Mouse (Mus musculus): ENCODE results near the gene Neurog1. TPM values are rescaled to one million over a fixed set of nuclear protein-coding genes. Genes with fewer than 3 reads are reported as not detected.

The Neurog1 gene
- polyA plus RNA-seq, 1 experiment from 2014 or later = 0.18 TPM

DNA sequence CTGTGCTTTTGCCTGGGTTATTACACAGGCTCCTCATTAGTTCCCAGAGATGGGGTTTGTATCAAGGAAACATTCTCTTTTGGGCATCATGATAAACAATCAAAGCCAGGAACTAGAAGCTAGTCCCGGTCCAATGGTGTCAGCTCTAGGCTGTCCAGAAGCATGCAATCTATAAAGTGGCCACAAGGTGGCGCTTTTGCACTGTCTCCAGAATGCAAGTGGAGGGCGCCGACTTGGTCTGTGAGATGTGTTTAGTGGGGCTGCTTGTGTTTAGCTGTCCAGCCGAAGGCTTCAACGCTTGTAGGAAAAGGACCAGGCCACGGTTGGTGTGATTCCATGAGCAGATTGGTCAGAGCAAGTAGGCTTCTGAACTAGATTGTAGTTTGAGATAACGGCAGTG, 27.5 kb upstream of the Neurog1 start:
- no peaks in the 10 kb centered on the region for H3K27me3 ChIP-seq (replicated peaks)
- H3K27ac ChIP-seq (replicated peaks) = no peak overlapping the region
- no peak overlapping the region for H3K4me2 ChIP-seq
- H3K9me3 ChIP-seq (replicated peaks) = no peaks in the 10 kb centered on the region
- no peak overlapping the region for H3K9ac ChIP-seq (replicated peaks)
- H3K36me3 ChIP-seq = no peaks in the 10 kb centered on the region
- ATAC-seq (ENCODE audit: low FRiP score) = peak; percentile 82
- 20% methylated on average over 8 of the region's 8 CpGs for WGBS
- H3K4me1 ChIP-seq = no peaks in the 10 kb centered on the region
- H3K4me3 ChIP-seq (replicated peaks) = no peak overlapping the region

DNA sequence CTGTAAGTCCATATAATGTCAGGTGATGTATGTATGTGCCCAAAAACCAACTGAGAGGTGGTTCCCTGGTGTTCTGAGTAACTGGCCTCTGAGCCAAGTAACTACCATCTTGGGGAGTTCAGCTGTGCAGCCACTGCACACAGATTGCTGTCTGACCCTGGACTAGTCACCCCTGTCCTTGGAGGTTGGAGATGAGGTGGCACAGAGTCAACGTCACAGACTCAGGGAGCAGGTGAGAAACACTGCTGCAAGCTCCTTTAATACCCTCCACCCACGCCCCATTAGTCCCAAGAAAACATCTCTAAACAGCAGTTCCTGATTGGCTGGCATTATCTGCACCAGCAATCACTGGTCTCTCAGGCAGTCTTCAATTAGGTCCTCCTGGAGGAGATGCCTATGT, 23.2 kb upstream of the Neurog1 start:
- no peak for ATAC-seq (ENCODE audit: low FRiP score)
- Histone ChIP-seq H3K27me3 (replicated peaks) (peaks cover 2% of the 10 kb centered on the region; the same call in 1 of the 2 replicates), H3K4me2 (no peak overlapping the region), H3K4me1 (no peaks in the 10 kb centered on the region), H3K4me3 (replicated peaks) (no peak overlapping the region), H3K36me3 (no peaks in the 10 kb centered on the region), H3K27ac (replicated peaks) (no peak overlapping the region), H3K9ac (replicated peaks) (no peak overlapping the region), H3K9me3 (replicated peaks) (peaks cover 5% of the 10 kb centered on the region; the same call in 1 of the 2 replicates)
- 56% methylated on average over 2 of the region's 2 CpGs for WGBS

DNA sequence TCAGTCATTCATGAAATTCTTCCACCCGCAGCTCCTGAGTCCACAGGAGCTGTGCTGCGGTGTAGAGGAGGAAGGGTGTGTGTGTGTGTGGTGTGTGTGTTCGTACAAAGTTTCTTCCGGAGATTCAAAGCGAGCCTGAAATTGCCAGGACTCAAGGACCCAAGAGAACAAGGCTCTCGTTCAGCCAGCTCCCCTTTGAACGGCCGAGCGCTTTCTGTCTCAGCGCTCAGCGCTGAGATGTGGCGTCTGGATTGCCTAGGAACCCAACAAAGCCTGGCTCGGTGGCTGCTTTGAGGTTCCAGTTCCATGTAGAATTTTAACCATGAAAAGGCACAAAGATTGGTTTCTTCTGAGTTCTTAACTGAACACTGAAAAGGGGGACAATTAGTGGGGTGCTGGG, 18.2 kb upstream of the Neurog1 start:
- no peak overlapping the region for H3K9ac ChIP-seq (replicated peaks)
- peaks cover 5% of the 10 kb centered on the region; the same call in 1 of the 2 replicates for H3K9me3 ChIP-seq (replicated peaks)
- no peaks in the 10 kb centered on the region for H3K4me1 ChIP-seq
- no peak overlapping the region for H3K27ac ChIP-seq (replicated peaks)
- peaks cover 23% of the 10 kb centered on the region for H3K27me3 ChIP-seq (replicated peaks)
- no peaks in the 10 kb centered on the region for H3K36me3 ChIP-seq
- 61% methylated on average over 13 of the region's 13 CpGs for WGBS
- no peak for ATAC-seq (ENCODE audit: low FRiP score)
- H3K4me3 ChIP-seq (replicated peaks) = no peak overlapping the region
- H3K4me2 ChIP-seq = no peak overlapping the region

DNA sequence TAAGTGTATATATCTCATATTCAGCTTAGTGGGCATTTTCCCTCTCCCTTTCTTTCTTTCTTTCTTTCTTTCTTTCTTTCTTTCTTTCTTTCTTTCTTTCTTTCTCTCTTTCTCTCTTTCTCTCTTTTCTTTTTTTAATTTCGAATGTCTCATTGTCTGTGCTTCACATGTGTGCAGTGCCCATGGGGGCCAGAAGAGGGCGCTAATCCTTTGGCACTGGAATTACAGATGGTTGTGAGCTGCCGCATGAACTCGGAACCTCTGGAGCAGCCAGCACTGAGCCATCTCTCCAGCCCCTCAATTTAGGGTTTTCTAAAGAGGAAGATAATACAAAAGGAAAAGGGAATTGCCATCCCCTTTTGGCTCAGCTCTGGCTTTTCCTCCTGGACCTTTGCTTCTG, 15.4 kb upstream of the Neurog1 start:
- ATAC-seq (ENCODE audit: low FRiP score) = no peak
- Histone ChIP-seq H3K27ac (replicated peaks) (no peak overlapping the region), H3K4me3 (replicated peaks) (no peak overlapping the region), H3K36me3 (no peaks in the 10 kb centered on the region), H3K4me2 (no peak overlapping the region), H3K9ac (replicated peaks) (no peak overlapping the region), H3K9me3 (replicated peaks) (peaks cover 5% of the 10 kb centered on the region; the same call in 1 of the 2 replicates), H3K4me1 (no peaks in the 10 kb centered on the region), H3K27me3 (replicated peaks) (peaks cover 50% of the 10 kb centered on the region)
- 83% methylated on average over 4 of the region's 4 CpGs for WGBS

DNA sequence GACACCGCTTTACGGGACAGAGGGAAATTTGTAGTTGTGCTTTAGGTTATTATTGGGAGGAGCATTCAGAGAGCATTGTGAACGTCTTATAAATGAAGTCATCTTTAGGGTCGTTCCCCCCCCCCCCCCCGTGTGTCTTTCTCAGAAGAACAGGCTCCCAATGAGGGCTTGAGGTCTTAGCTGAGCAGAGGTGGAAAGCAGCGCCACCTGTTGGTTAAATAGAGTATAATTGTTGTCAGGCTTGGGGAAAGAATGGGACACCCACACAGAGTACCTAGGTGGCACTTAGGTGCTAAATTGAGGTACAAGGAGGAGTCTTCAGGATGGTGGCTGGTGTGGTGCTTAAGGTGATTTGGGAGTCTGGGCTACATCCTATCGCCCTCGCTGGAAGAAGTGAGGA, 14.5 kb upstream of the Neurog1 start:
- no peaks in the 10 kb centered on the region for H3K4me1 ChIP-seq
- peaks cover 60% of the 10 kb centered on the region for H3K27me3 ChIP-seq (replicated peaks)
- no peak overlapping the region for H3K4me2 ChIP-seq
- no peak overlapping the region for H3K27ac ChIP-seq (replicated peaks)
- 0 out of 2 replicates have a peak, but pooled peaks cover 2% of the 10 kb centered on the region for H3K9me3 ChIP-seq (replicated peaks)
- H3K9ac ChIP-seq (replicated peaks) = no peak overlapping the region
- ATAC-seq (ENCODE audit: low FRiP score) = no peak
- no peaks in the 10 kb centered on the region for H3K36me3 ChIP-seq
- no peak overlapping the region for H3K4me3 ChIP-seq (replicated peaks)
- WGBS = 37% methylated on average over 8 of the region's 8 CpGs

DNA sequence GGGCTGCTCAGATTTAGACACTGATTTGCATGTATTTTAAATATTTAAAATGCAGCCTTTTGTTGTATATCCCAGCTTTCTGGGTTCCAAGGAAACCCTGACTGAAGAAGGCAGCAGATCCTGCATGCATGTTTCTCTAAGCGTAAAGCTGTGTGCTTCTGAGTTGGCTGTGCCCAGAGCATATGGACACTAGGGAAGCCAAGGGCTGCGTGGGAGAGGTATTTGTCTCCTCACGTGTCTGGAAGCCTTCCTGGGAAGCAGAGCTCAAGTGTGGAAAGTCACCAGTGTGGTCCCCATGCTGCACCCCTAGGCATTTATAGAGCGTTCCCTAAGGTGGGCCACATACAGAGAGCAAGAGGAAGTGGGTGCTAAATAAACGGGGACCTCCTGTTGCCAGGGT, 13.7 kb upstream of the Neurog1 start:
- no peak overlapping the region for H3K4me2 ChIP-seq
- H3K4me3 ChIP-seq (replicated peaks) = no peak overlapping the region
- H3K9me3 ChIP-seq (replicated peaks) = no peaks in the 10 kb centered on the region
- 0 out of 2 replicates have a peak, but pooled peaks cover under 1% of the 10 kb centered on the region for H3K4me1 ChIP-seq
- H3K9ac ChIP-seq (replicated peaks) = no peak overlapping the region
- no peak overlapping the region for H3K27ac ChIP-seq (replicated peaks)
- ATAC-seq (ENCODE audit: low FRiP score) = no peak
- no peaks in the 10 kb centered on the region for H3K36me3 ChIP-seq
- 67% methylated on average over 5 of the region's 5 CpGs for WGBS
- peaks cover 68% of the 10 kb centered on the region for H3K27me3 ChIP-seq (replicated peaks)

DNA sequence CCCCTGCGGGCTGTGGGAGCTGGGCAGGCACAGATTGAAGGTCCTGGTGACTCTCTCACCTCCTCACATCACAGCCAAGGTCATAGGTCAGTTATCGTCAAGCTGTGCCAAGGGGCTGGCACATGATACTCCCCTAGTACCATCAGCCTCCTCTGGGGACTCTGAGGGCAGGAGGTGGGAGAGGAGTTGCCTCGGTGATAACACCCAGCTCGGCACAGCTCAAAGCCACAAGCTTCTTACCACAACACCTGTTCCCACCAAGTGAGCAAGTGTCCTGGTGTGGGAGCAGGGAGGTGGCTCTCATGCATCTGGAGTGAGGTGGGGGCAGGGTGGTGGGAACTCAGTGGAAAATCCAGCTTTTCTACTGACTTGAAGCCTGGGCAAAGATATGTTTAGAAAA, 10.3 kb upstream of the Neurog1 start:
- H3K9me3 ChIP-seq (replicated peaks) = no peaks in the 10 kb centered on the region
- 63% methylated on average over 4 of the region's 4 CpGs for WGBS
- no peaks in the 10 kb centered on the region for H3K36me3 ChIP-seq
- H3K4me2 ChIP-seq = no peak overlapping the region
- peaks cover 88% of the 10 kb centered on the region for H3K27me3 ChIP-seq (replicated peaks)
- H3K4me3 ChIP-seq (replicated peaks) = no peak overlapping the region
- H3K4me1 ChIP-seq = peaks cover 20% of the 10 kb centered on the region
- H3K27ac ChIP-seq (replicated peaks) = no peak overlapping the region
- no peak for ATAC-seq (ENCODE audit: low FRiP score)
- no peak overlapping the region for H3K9ac ChIP-seq (replicated peaks)

DNA sequence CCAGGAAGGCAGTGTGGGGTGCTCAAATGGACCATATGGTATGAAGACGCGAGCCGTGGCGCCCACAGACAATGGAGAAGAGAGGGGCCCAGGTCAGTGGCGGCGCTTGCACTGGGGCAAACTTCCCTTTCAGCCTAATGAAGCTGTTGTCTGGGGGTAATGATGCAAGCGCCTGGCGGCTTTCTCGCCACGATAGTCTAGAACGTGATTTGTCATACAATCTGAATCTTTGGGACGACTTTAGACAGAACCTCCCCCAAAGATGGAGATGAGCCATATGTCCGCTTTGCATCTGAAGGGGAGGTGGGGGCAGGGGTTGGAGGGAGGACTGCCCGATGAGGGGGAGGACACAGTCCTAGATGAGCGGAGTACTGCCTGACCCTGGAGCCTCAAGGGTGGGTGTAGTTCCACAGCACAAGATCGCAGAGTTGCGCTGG, 8.4 kb upstream of the Neurog1 start:
- Histone ChIP-seq H3K9ac (replicated peaks) (no peak overlapping the region), H3K27me3 (replicated peaks) (peaks cover 97% of the 10 kb centered on the region), H3K4me3 (replicated peaks) (no peak overlapping the region), H3K4me2 (no peak overlapping the region), H3K27ac (replicated peaks) (no peak overlapping the region), H3K9me3 (replicated peaks) (no peaks in the 10 kb centered on the region), H3K36me3 (no peaks in the 10 kb centered on the region), H3K4me1 (peaks cover 23% of the 10 kb centered on the region)
- ATAC-seq (ENCODE audit: low FRiP score) = no peak
- WGBS = 1% methylated on average over 17 of the region's 17 CpGs

DNA sequence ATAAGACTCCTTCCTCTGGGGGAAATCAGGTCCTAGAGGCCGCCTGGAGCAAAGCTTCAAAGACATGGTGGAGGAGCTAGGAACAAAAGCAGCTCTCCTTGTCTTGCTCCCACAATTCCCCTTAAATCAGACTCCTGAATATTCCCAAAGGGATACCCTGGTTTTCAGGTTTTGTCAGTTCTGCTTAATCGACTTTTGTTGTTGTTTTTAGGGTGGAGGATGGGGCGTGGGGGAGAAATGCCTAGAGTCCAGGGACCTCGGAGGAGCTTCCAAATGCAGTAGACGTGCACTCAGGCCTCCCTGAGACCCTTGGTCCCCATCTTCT, 7.9 kb upstream of the Neurog1 start:
- H3K36me3 ChIP-seq = no peaks in the 10 kb centered on the region
- H3K4me1 ChIP-seq = peaks cover 23% of the 10 kb centered on the region
- 4% methylated on average over 5 of the region's 5 CpGs for WGBS
- no peak overlapping the region for H3K4me3 ChIP-seq (replicated peaks)
- no peak overlapping the region for H3K9ac ChIP-seq (replicated peaks)
- no peak overlapping the region for H3K4me2 ChIP-seq
- no peak for ATAC-seq (ENCODE audit: low FRiP score)
- H3K27me3 ChIP-seq (replicated peaks) = peaks cover 97% of the 10 kb centered on the region
- no peaks in the 10 kb centered on the region for H3K9me3 ChIP-seq (replicated peaks)
- no peak overlapping the region for H3K27ac ChIP-seq (replicated peaks)

DNA sequence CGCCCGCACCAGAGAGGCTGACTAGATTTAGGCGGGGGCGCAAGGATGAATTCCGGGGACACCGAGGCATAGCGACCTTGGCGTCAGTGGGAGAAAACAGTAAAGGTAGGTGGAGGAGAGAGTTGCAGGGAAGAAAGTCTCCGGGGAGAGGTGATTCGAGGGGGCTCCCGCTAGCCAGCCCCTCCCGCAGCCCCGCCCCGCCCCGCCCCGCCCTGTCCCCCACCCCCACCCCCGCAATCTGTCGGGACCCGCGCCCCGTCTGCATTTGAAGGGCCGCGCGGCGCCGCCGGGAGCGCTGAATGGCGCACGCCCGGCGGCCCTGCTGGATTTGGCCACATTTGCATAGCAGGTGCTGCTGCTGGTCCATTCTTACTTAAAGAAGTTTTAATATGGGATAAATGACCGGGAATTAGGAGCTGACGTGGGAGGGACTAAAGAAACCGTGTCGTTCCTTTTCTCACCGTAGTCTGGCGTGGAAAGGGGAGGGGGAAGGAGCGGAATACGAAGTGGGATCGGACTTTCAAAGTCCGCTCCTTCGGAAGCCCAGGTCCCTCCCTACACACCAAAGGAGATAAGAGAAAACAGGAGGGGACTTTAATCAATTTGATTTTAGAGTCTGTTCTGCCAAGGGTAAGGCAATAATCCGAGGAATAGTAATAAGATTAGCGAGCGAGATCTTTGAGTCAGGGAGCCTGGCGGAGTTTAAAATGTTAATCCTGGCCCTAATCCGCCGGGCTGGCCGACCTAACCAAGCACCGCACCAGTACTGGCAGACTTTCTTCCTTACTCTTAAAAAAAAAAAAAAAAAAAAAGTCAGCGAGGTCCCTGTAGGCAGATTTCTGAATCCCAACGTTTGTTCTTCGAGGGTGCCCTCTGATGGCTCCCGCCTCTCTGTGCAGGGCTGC, 7.3 kb upstream of the Neurog1 start:
- H3K4me1 ChIP-seq = peaks cover 23% of the 10 kb centered on the region
- peak overlapping the region; percentile 55 for H3K4me2 ChIP-seq
- peak overlapping the region; percentile 31 for H3K4me3 ChIP-seq (replicated peaks)
- WGBS = under 1% methylated on average over 55 of the region's 55 CpGs
- no peaks in the 10 kb centered on the region for H3K36me3 ChIP-seq
- H3K27ac ChIP-seq (replicated peaks) = no peak overlapping the region
- ATAC-seq (ENCODE audit: low FRiP score) = no peak
- H3K27me3 ChIP-seq (replicated peaks) = peaks cover 97% of the 10 kb centered on the region
- H3K9me3 ChIP-seq (replicated peaks) = no peaks in the 10 kb centered on the region
- H3K9ac ChIP-seq (replicated peaks) = no peak overlapping the region

DNA sequence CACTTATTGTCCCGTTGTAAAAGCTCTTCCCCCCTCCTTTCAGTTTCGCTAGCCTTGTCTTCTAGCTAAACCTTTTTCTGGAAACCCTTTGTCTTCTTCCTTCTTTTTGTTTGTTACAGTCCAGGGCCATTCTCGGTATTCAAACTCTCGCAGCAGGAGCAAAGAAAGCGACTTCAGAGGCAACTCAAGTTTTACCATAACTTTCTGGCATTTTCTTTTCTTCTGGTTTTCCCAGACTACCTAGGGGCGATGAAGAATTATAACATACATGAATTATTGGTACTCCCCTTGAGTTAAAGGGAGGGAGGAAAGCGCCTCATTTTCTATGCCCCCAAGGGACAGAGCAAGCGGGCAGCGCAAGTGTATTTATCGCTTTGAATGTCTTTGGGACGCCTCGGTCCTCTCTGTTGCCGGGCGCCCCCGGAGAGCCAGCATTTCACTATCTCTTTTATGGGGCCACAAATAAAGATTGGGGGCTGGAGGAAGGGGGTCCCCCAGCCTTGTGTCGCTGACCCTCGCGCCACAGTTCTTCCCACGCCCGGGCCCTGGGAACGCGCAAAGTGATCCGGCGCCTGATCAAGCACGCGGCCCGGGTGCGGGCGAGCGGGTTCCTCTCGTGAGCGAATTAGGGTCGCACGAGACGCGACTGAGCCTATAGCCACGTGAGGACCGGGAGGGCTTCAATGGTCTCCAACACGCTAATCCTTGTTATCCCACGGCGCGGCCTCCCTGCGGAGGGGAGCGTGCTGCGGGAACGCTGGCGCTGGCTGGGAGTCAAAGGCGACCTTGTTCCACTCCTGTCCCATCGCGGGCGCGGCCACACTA, 6.4 kb upstream of the Neurog1 start:
- no peak overlapping the region for H3K27ac ChIP-seq (replicated peaks)
- H3K4me2 ChIP-seq = peak overlapping the region; percentile 55
- under 1% methylated on average over 52 of the region's 52 CpGs for WGBS
- H3K4me3 ChIP-seq (replicated peaks) = peak overlapping the region; percentile 31
- H3K4me1 ChIP-seq = peaks cover 23% of the 10 kb centered on the region
- H3K36me3 ChIP-seq = no peaks in the 10 kb centered on the region
- no peaks in the 10 kb centered on the region for H3K9me3 ChIP-seq (replicated peaks)
- H3K27me3 ChIP-seq (replicated peaks) = peaks cover 97% of the 10 kb centered on the region
- no peak overlapping the region for H3K9ac ChIP-seq (replicated peaks)
- ATAC-seq (ENCODE audit: low FRiP score) = no peak

Data from neural tube, embryonic 15.5 days (tissue).